Mouse (Mus musculus): Measurements from ENCODE around the gene Scaf1. TPM values are rescaled to one million over a fixed set of nuclear protein-coding genes. Genes with fewer than 3 reads are reported as not detected.

The Scaf1 gene
- polyA plus RNA-seq, 1 experiment from 2014 or later = 47.5 TPM

DNA sequence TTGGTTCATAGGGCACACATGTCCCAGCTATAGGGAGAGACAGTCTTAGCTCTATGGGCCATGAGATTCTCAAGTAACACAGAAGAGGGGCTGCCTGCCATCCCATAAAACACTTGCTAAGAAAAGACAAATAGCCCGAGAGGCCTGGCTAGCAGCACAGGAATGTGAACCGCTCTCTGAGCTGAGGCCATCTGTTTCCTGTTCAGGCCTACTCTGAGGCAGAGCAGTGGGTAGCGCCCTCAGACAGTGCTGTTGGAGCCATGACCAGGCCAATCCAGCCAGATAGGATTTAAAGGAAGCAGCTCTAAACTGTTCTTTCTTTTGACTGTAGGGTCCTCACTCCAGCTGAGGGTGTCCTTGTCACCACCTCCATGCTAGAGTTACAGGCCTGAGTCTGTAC, 11.6 kb downstream of the Scaf1 start:
- no peak for DNase-seq (ENCODE audit: low spot score)
- peaks cover 3% of the 10 kb centered on the region for H3K4me1 ChIP-seq (ENCODE audit: control insufficient read depth, insufficient read depth, low read length)
- no peak for ATAC-seq (ENCODE audit: low read depth)
- H3K4me3 ChIP-seq (ENCODE audit: low read depth, low read length) = no peak overlapping the region
- H3K4me2 ChIP-seq (ENCODE audit: low read depth, low read length) = no peak overlapping the region
- no peak overlapping the region for H3K9ac ChIP-seq (ENCODE audit: low read depth, low read length)
- H3K36me3 ChIP-seq (ENCODE audit: control insufficient read depth, insufficient read depth, low read length) = peaks cover 100% of the 10 kb centered on the region
- H3K27ac ChIP-seq (replicated peaks; ENCODE audit: low read depth, low read length) = no peak overlapping the region
- no peaks in the 10 kb centered on the region for H3K9me3 ChIP-seq (ENCODE audit: control insufficient read depth, low read length)
- no peaks in the 10 kb centered on the region for H3K27me3 ChIP-seq (replicated peaks; ENCODE audit: control insufficient read depth, insufficient read depth, low read length)
- WGBS = 57% methylated on average over 3 of the region's 3 CpGs

DNA sequence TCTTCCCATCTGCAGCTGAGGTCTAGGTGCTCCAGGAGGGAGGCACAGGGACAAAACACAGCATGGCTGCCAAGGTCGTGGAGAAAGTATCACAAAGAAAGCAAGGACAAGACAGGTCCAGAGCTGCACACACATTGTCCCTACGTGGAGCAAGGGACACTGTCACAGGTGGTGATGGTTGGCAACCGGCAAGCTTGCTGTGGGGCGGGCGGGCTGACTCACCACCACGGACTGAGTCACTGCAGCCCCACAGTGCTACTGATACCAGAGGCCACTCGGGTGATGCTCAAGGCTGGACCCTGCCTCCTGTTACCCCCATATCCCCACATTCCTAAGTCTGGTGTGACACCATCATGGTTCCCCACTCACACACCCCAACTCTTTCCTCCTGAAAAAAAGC, 13.7 kb downstream of the Scaf1 start:
- Histone ChIP-seq H3K4me3 (ENCODE audit: low read depth, low read length) (no peak overlapping the region), H3K4me2 (ENCODE audit: low read depth, low read length) (no peak overlapping the region), H3K9me3 (ENCODE audit: control insufficient read depth, low read length) (no peaks in the 10 kb centered on the region), H3K27me3 (replicated peaks; ENCODE audit: control insufficient read depth, insufficient read depth, low read length) (no peaks in the 10 kb centered on the region), H3K9ac (ENCODE audit: low read depth, low read length) (no peak overlapping the region), H3K36me3 (ENCODE audit: control insufficient read depth, insufficient read depth, low read length) (peaks cover 80% of the 10 kb centered on the region), H3K4me1 (ENCODE audit: control insufficient read depth, insufficient read depth, low read length) (peaks cover 8% of the 10 kb centered on the region), H3K27ac (replicated peaks; ENCODE audit: low read depth, low read length) (no peak overlapping the region)
- ATAC-seq (ENCODE audit: low read depth) (no peak), DNase-seq (ENCODE audit: low spot score) (no peak)
- WGBS = 84% methylated on average over 7 of the region's 7 CpGs

DNA sequence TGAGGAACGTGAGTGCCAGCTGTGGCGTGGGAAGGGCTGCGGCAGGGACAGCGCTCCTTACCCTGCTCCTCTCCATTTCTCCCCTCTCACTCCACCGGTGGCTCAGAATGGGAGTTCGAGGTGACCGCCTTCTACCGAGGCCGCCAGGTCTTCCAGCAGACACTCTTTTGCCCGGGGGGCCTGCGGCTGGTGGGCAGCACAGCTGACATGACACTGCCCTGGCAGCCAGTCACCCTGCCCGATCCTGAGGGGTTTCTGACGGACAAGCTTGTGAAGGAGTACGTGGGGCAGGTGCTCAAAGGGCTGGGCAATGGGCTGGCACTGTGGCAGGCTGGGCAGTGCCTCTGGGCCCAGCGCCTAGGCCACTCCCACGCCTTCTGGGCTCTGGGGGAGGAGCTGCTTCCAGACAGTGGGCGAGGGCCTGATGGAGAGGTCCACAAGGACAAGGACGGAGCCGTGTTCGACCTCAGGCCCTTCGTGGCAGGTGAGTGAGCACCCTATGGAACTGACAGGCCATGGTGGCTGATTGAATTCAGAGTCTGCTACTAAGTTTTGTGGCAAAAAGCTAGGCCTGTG, 15.5 kb downstream of the Scaf1 start:
- no peak overlapping the region; the same call in 1 of the 2 replicates for H3K27ac ChIP-seq (replicated peaks; ENCODE audit: low read depth, low read length)
- 83% methylated on average over 20 of the region's 21 CpGs for WGBS
- H3K9ac ChIP-seq (ENCODE audit: low read depth, low read length) = no peak overlapping the region
- H3K36me3 ChIP-seq (ENCODE audit: control insufficient read depth, insufficient read depth, low read length) = peaks cover 67% of the 10 kb centered on the region
- no peaks in the 10 kb centered on the region for H3K9me3 ChIP-seq (ENCODE audit: control insufficient read depth, low read length)
- no peak overlapping the region for H3K4me3 ChIP-seq (ENCODE audit: low read depth, low read length)
- DNase-seq (ENCODE audit: low spot score) = no peak
- no peaks in the 10 kb centered on the region for H3K27me3 ChIP-seq (replicated peaks; ENCODE audit: control insufficient read depth, insufficient read depth, low read length)
- H3K4me2 ChIP-seq (ENCODE audit: low read depth, low read length) = no peak overlapping the region
- H3K4me1 ChIP-seq (ENCODE audit: control insufficient read depth, insufficient read depth, low read length) = peaks cover 11% of the 10 kb centered on the region
- no peak for ATAC-seq (ENCODE audit: low read depth)

- peaks cover 67% of the 10 kb centered on the region for H3K36me3 ChIP-seq (ENCODE audit: control insufficient read depth, insufficient read depth, low read length)
- H3K4me3 ChIP-seq (ENCODE audit: low read depth, low read length) = no peak overlapping the region
- peak overlapping the region; percentile 39; the same call in 1 of the 2 replicates for H3K9ac ChIP-seq (ENCODE audit: low read depth, low read length)
- no peak overlapping the region for H3K27ac ChIP-seq (replicated peaks; ENCODE audit: low read depth, low read length)
- no peaks in the 10 kb centered on the region for H3K9me3 ChIP-seq (ENCODE audit: control insufficient read depth, low read length)
- no peak for ATAC-seq (ENCODE audit: low read depth)
- H3K27me3 ChIP-seq (replicated peaks; ENCODE audit: control insufficient read depth, insufficient read depth, low read length) = no peaks in the 10 kb centered on the region
- 73% methylated on average over 11 of the region's 11 CpGs for WGBS
- H3K4me2 ChIP-seq (ENCODE audit: low read depth, low read length) = peak overlapping the region; percentile 95
- peaks cover 11% of the 10 kb centered on the region for H3K4me1 ChIP-seq (ENCODE audit: control insufficient read depth, insufficient read depth, low read length)
- no peak for DNase-seq (ENCODE audit: low spot score)
Measured at GRCm38 (mm10) chr7:44999753-45000152, 16.4 kb downstream of the Scaf1 start.

DNA sequence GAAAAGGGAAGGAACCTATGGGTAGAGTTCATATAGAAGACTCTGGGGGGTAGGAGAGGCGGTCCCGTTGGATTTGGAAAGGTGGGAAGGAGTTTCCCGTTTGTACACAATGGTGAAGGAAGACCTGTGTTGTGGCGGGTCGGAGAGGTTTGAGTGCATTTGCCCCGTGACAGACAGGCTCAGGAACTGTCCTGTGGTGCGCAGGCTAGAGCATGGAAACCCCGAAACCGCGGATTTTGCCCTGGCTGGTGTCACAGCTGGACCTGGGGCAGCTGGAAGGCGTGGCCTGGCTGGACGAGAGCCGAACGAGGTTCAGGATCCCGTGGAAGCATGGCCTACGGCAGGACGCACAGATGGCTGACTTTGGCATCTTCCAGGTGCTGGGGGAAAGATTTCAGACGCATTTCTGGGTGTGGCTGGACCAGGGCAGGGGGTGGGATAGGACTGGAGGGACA, 17.6 kb downstream of the Scaf1 start, which contains the start of gene Bcl2l12:
Bcl2l12 (minus strand) TSS at position 212 of the 455 bp plus-strand sequence.
- H3K9me3 ChIP-seq (ENCODE audit: control insufficient read depth, low read length) = no peaks in the 10 kb centered on the region
- 0 out of 2 replicates have a peak, but pooled peaks have one; percentile 2 for ATAC-seq (ENCODE audit: low read depth)
- H3K9ac ChIP-seq (ENCODE audit: low read depth, low read length) = peak within 1 kb of the TSS; percentile 87
- H3K27ac ChIP-seq (replicated peaks; ENCODE audit: low read depth, low read length) = peak within 1 kb of the TSS; percentile 90
- peak within 1 kb of the TSS; percentile 63 for H3K4me3 ChIP-seq (ENCODE audit: low read depth, low read length)
- H3K27me3 ChIP-seq (replicated peaks; ENCODE audit: control insufficient read depth, insufficient read depth, low read length) = no peaks in the 10 kb centered on the region
- H3K4me2 ChIP-seq (ENCODE audit: low read depth, low read length) = peak within 1 kb of the TSS; percentile 95
- DNase-seq (ENCODE audit: low spot score) = peak; percentile 54
- 2% methylated on average over 15 of the region's 18 CpGs for WGBS
- peaks cover 66% of the 10 kb centered on the region for H3K36me3 ChIP-seq (ENCODE audit: control insufficient read depth, insufficient read depth, low read length)
- peaks cover 11% of the 10 kb centered on the region for H3K4me1 ChIP-seq (ENCODE audit: control insufficient read depth, insufficient read depth, low read length)

DNA sequence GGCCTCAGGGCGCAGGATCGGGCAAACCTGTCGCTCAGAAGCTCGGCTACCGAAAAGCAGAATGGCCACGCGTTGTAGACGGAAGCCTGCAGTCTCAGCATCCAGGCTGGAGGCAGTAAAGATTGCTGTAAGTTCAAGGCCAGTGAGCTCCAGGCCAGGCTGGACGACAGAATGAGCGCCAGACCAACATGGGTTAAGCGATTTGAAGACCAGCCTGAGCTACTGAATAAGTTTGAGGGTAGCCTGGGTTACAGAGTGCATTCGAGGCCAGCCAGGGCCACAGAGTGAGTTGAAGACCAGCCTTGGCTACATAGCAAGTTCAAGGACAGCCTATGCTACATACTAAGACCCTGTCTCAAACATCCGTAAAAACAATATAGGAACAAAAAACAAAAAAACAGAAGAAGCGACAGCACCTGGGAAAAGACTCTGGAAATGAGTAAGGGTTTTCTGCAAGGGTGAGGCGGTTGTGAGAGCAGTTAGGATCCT, 18.2 kb downstream of the Scaf1 start:
- Histone ChIP-seq H3K27ac (replicated peaks; ENCODE audit: low read depth, low read length) (peak overlapping the region; percentile 90), H3K9ac (ENCODE audit: low read depth, low read length) (peak overlapping the region; percentile 87), H3K4me1 (ENCODE audit: control insufficient read depth, insufficient read depth, low read length) (peaks cover 11% of the 10 kb centered on the region), H3K9me3 (ENCODE audit: control insufficient read depth, low read length) (no peaks in the 10 kb centered on the region), H3K4me3 (ENCODE audit: low read depth, low read length) (peak overlapping the region; percentile 63), H3K4me2 (ENCODE audit: low read depth, low read length) (peak overlapping the region; percentile 95), H3K36me3 (ENCODE audit: control insufficient read depth, insufficient read depth, low read length) (peaks cover 66% of the 10 kb centered on the region), H3K27me3 (replicated peaks; ENCODE audit: control insufficient read depth, insufficient read depth, low read length) (no peaks in the 10 kb centered on the region)
- ATAC-seq (ENCODE audit: low read depth) (0 out of 2 replicates have a peak, but pooled peaks have one; percentile 0), DNase-seq (ENCODE audit: low spot score) (no peak)
- 1% methylated on average over 15 of the region's 15 CpGs for WGBS

DNA sequence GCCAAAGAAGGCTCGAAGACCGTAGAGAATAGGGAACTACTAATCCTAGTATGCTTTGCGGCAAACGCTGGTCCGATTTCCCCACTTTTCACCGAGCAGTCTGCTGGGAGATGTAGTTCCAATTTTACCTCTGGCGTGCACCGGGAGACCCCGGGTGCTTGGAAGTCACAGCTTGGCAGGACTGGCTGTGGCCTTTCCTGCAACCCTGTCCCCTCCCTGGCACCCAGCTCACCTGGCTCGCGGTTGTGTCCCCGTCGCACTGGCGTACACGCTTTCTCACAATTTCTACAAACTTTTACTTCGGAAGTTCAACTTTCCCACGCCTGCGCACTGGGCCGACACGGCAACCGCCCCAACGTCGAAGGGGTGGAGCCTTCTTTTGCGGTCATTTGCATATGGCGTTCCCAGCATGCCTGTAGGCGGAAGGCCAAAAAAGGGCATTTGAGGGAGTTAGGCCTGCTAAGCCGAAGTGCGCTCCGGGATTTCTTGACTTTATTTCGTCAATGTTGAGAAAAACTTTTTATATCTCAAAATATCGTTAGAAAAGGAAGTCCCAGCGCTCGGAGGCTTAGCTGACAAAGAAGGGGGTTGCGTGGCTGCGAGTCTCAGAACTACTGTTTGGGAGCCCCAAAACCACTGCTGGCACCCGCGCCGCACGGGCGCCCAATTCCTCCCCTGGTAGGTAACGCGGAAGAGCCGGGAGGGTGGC, 18.8 kb downstream of the Scaf1 start, which contains the start of gene Irf3:
Irf3 (plus strand) TSS at position 418 of the 709 bp plus-strand sequence.
- peak within 1 kb of the TSS; percentile 87 for H3K9ac ChIP-seq (ENCODE audit: low read depth, low read length)
- H3K27me3 ChIP-seq (replicated peaks; ENCODE audit: control insufficient read depth, insufficient read depth, low read length) = no peaks in the 10 kb centered on the region
- peaks cover 11% of the 10 kb centered on the region for H3K4me1 ChIP-seq (ENCODE audit: control insufficient read depth, insufficient read depth, low read length)
- H3K4me3 ChIP-seq (ENCODE audit: low read depth, low read length) = peak within 1 kb of the TSS; percentile 63
- H3K27ac ChIP-seq (replicated peaks; ENCODE audit: low read depth, low read length) = peak within 1 kb of the TSS; percentile 90
- H3K4me2 ChIP-seq (ENCODE audit: low read depth, low read length) = peak within 1 kb of the TSS; percentile 95
- WGBS = 0% methylated on average over 41 of the region's 43 CpGs
- peak; percentile 93 for ATAC-seq (ENCODE audit: low read depth)
- peak; percentile 99 for DNase-seq (ENCODE audit: low spot score)
- peaks cover 66% of the 10 kb centered on the region for H3K36me3 ChIP-seq (ENCODE audit: control insufficient read depth, insufficient read depth, low read length)
- H3K9me3 ChIP-seq (ENCODE audit: control insufficient read depth, low read length) = no peaks in the 10 kb centered on the region

GRCm38 (mm10) chr7:44996672-44997071, 19.5 kb downstream of the Scaf1 start:
- Histone ChIP-seq H3K9ac (ENCODE audit: low read depth, low read length) (peak overlapping the region; percentile 87), H3K4me1 (ENCODE audit: control insufficient read depth, insufficient read depth, low read length) (peaks cover 11% of the 10 kb centered on the region), H3K4me3 (ENCODE audit: low read depth, low read length) (peak overlapping the region; percentile 63), H3K4me2 (ENCODE audit: low read depth, low read length) (peak overlapping the region; percentile 95), H3K27me3 (replicated peaks; ENCODE audit: control insufficient read depth, insufficient read depth, low read length) (no peaks in the 10 kb centered on the region), H3K9me3 (ENCODE audit: control insufficient read depth, low read length) (no peaks in the 10 kb centered on the region), H3K36me3 (ENCODE audit: control insufficient read depth, insufficient read depth, low read length) (peaks cover 66% of the 10 kb centered on the region), H3K27ac (replicated peaks; ENCODE audit: low read depth, low read length) (peak overlapping the region; percentile 90)
- DNase-seq (ENCODE audit: low spot score) = no peak
- no peak for ATAC-seq (ENCODE audit: low read depth)
- 17% methylated on average over 10 of the region's 10 CpGs for WGBS
